Mouse (Mus musculus): ENCODE measurements around the gene Ptpn6. TPM values are rescaled to one million over a fixed set of nuclear protein-coding genes. Genes with fewer than 3 reads are reported as not detected.

The Ptpn6 gene
- total RNA-seq, 2 experiments from 2014 or later = 2.9 to 4.2 TPM

- DNase-seq = no peak
- intact Hi-C loops (cut with DNase I) = no loop called here
Measured at GRCm38 (mm10) chr6:124679486-124679885, 59.0 kb downstream of the Ptpn6 start.

- no peak for DNase-seq
- intact Hi-C loops (cut with DNase I) = no loop called here
Measured at GRCm38 (mm10) chr6:124678769-124679168, 59.7 kb downstream of the Ptpn6 start.

- no peak for DNase-seq
- intact Hi-C loops (cut with DNase I) = no loop called here
Measured at GRCm38 (mm10) chr6:124676171-124676570, 62.3 kb downstream of the Ptpn6 start.

GRCm38 (mm10) chr6:124674591-124674990 is 63.9 kb downstream of the Ptpn6 start:
- intact Hi-C loops (cut with DNase I) = no loop called here
- DNase-seq = no peak

GRCm38 (mm10) chr6:124673619-124674018 is 64.9 kb downstream of the Ptpn6 start:
- intact Hi-C loops (cut with DNase I) = no loop called here
- peak; percentile 51 to 53 for DNase-seq

GRCm38 (mm10) chr6:124672100-124672499 is 66.4 kb downstream of the Ptpn6 start:
- intact Hi-C loops (cut with DNase I) = no loop called here

More at GRCm38 (mm10) chr6:124672100-124672499, 66.4 kb downstream of the Ptpn6 start:
- no peak for DNase-seq

Small RNA genes within 50 kb of the gene (microRNA-seq; reads per million reads assigned to microRNA genes)
- gene Mir141 (ENCODE audit: borderline number of aligned reads in 2 of 2) (15.2 to 16.8 reads per million in 2 experiments), gene Mir200c (ENCODE audit: borderline number of aligned reads in 2 of 2) (336 to 416 reads per million in 2 experiments)

Other genes starting within 250 kb of the Ptpn6 start
- 1 to 10 TPM; 1.2 TPM for gene C1rl, start 245.6 kb downstream of the Ptpn6 start, total RNA-seq (2021)
- gene C1ra, start 226.3 kb downstream of the Ptpn6 start, total RNA-seq (2021) = 10 to 100 TPM; 13.7 TPM
- 10 to 100 TPM; 21.3 to 23.1 TPM for gene C1s1, start 196.4 kb downstream of the Ptpn6 start, total RNA-seq (2021)
- gene C1rb, start 168.4 kb downstream of the Ptpn6 start, total RNA-seq (2021) = 1 to 10 TPM; 1.4 TPM
- gene C1s2, start 102.6 kb downstream of the Ptpn6 start, total RNA-seq (2021) = under 1 TPM; 0.53 to 0.57 TPM
- 10 to 100 TPM; 51.6 TPM for gene Lpcat3, start 75.7 kb downstream of the Ptpn6 start, total RNA-seq (2021)
- 10 to 100 TPM; 64.4 to 73.8 TPM for gene Emg1, start 26.5 kb downstream of the Ptpn6 start, total RNA-seq (2021)
- gene Phb2, start 26.4 kb downstream of the Ptpn6 start, total RNA-seq (2021) = 100 to 1,000 TPM; 311 to 336 TPM
- gene Grcc10, start 2.7 kb upstream of the Ptpn6 start, total RNA-seq (2021) = 100 to 1,000 TPM; 285 to 321 TPM
- under 1 TPM in 1 of 2 experiments, not detected in 1; 0.41 TPM for gene Gm45234, start 17.3 kb upstream of the Ptpn6 start, total RNA-seq (2021)
- 10 to 100 TPM; 41.0 to 46.4 TPM for gene Atn1, start 17.8 kb upstream of the Ptpn6 start, total RNA-seq (2021)
- gene Eno2, start 31.0 kb upstream of the Ptpn6 start, total RNA-seq (2021) = 1 to 10 TPM; 2.2 to 2.9 TPM
- not detected for gene Lrrc23, start 41.0 kb upstream of the Ptpn6 start, total RNA-seq (2021)
- 1 to 10 TPM; 3.6 to 4.9 TPM for gene Spsb2, start 69.9 kb upstream of the Ptpn6 start, total RNA-seq (2021)
- 100 to 1,000 TPM; 830 to 887 TPM for gene Tpi1, start 75.6 kb upstream of the Ptpn6 start, total RNA-seq (2021)
- gene Usp5, start 90.8 kb upstream of the Ptpn6 start, total RNA-seq (2021) = 10 to 100 TPM; 74.0 to 85.5 TPM
- under 1 TPM; 0.49 to 0.83 TPM for gene Cdca3, start 90.8 kb upstream of the Ptpn6 start, total RNA-seq (2021)
- 1 to 10 TPM; 5.1 to 5.9 TPM for gene Gnb3, start 101.6 kb upstream of the Ptpn6 start, total RNA-seq (2021)
- 10 to 100 TPM; 10.7 to 11.6 TPM for gene P3h3, start 119.0 kb upstream of the Ptpn6 start, total RNA-seq (2021)
- gene Gpr162, start 125.3 kb upstream of the Ptpn6 start, total RNA-seq (2021) = under 1 TPM; 0.72 to 0.98 TPM
- under 1 TPM; 0.72 to 0.76 TPM for gene Cd4, start 149.5 kb upstream of the Ptpn6 start, total RNA-seq (2021)
- under 1 TPM; 0.19 to 0.43 TPM for gene Lag3, start 173.0 kb upstream of the Ptpn6 start, total RNA-seq (2021)
- 100 to 1,000 TPM; 192 to 194 TPM for gene Ptms, start 181.4 kb upstream of the Ptpn6 start, total RNA-seq (2021)
- gene Mlf2, start 192.7 kb upstream of the Ptpn6 start, total RNA-seq (2021) = 100 to 1,000 TPM; 195 to 197 TPM
- 10 to 100 TPM; 93.6 to 98.8 TPM for gene Cops7a, start 226.8 kb upstream of the Ptpn6 start, total RNA-seq (2021)

Measured in heart, postnatal 36 days (tissue).